Mouse (Mus musculus) spleen, adult 2 months (tissue): ENCODE results near the gene Pigw. TPM values are rescaled to one million over a fixed set of nuclear protein-coding genes. Genes with fewer than 3 reads are reported as not detected.
A peak's percentile ranks its signal among the peaks of the same experiment; 100 is the strongest.
"Not testable (repeated sequence)": the region's sequence is repeated elsewhere in the genome, so short reads cannot be mapped to it uniquely, and the experiment has no call there.

Experiments
- DNase-seq, 2 experiments: peaks; one replicate each; pipeline versions ENCODE4 v3.0.0 to v3.0.0-alpha.2; 2012 to 2021; ENCODE audit warnings: low spot score in 2 of 2, low read depth in 1 of 2
- H3K27ac ChIP-seq: fragments of 200-500 bp; 2 replicates; pipeline ENCODE4 v1.5.1; 2012; ENCODE audit warnings: low read length, inconsistent platforms; ENCODE audit not compliant: insufficient read depth
- H3K27me3 ChIP-seq: fragments of 200-500 bp; 2 replicates; pipeline ENCODE4 v1.6.1; 2012; ENCODE audit warnings: mild to moderate bottlenecking, moderate library complexity, low read length, inconsistent platforms; ENCODE audit not compliant: control insufficient read depth, insufficient read depth
- H3K36me3 ChIP-seq: fragments of 200-500 bp; 2 replicates; pipeline ENCODE4 v1.6.1; 2012; ENCODE audit warnings: mild to moderate bottlenecking, low read length, inconsistent platforms; ENCODE audit not compliant: control insufficient read depth, insufficient read depth
- H3K4me1 ChIP-seq: fragments of 200-500 bp; 2 replicates; pipeline ENCODE4 v1.6.1; 2011; ENCODE audit warnings: inconsistent platforms; ENCODE audit not compliant: control insufficient read depth, insufficient read depth, insufficient read length
- H3K4me3 ChIP-seq: fragments of 200-500 bp; 2 replicates; pipeline ENCODE4 v1.5.1; 2011; ENCODE audit warnings: mild to moderate bottlenecking, inconsistent platforms; ENCODE audit not compliant: insufficient read depth, insufficient read length; ENCODE audit errors: extremely low read depth
- CTCF ChIP-seq: fragments of 200-500 bp; IDR thresholded peaks from 2 replicates; pipeline ENCODE4 v1.5.1; 2011; ENCODE audit warnings: mild to moderate bottlenecking, inconsistent platforms; ENCODE audit not compliant: insufficient read depth, insufficient read length, insufficient replicate concordance; ENCODE audit errors: extremely low read depth
- POLR2A ChIP-seq: fragments of 200-500 bp; IDR thresholded peaks from 2 replicates; pipeline ENCODE4 v1.6.1; 2011; ENCODE audit warnings: low read depth, low read length, inconsistent platforms
- WGBS: fragments of 180-500 bp; shearing (Covaris S2); methylation state at CpG from one replicate; pipeline ENCODE4 v1.1.7; 2018; 5-methylcytosine and 5-hydroxymethylcytosine counted together
- polyA plus RNA-seq: library from polyadenylated mRNA; depleted of rRNA; stranded (reverse); fragments of >200 nt; gene quantifications from 2 replicates; pipeline ENCODE4 v1.2.3, GENCODE M21; 2012

Pigw gene
- polyA plus RNA-seq, 1 experiment = 2.2 TPM

GRCm38 (mm10) chr11:84880971-84881370 lies 886 bp upstream of the Pigw start:
- Histone ChIP-seq H3K4me1 (peaks cover 5% of the 10 kb centered on the region; the same call in 1 of the 2 replicates), H3K27me3 (no peaks in the 10 kb centered on the region), H3K36me3 (peaks cover 2% of the 10 kb centered on the region), H3K4me3 (peak overlapping the region; percentile 83; the same call in 1 of the 2 replicates), H3K27ac (no peak overlapping the region)
- DNase-seq = no peak
- 66% methylated on average over 9 of the region's 9 CpGs for WGBS
- TF ChIP-seq POLR2A (no peak), CTCF (no peak)

GRCm38 (mm10) chr11:84880465-84880961 lies 428 bp upstream of the Pigw start:
- under 1% methylated on average over 24 of the region's 24 CpGs for WGBS
- Histone ChIP-seq H3K4me3 (peak overlapping the region; percentile 83), H3K27me3 (no peaks in the 10 kb centered on the region), H3K4me1 (peaks cover 5% of the 10 kb centered on the region; the same call in 1 of the 2 replicates), H3K27ac (no peak overlapping the region), H3K36me3 (peaks cover 2% of the 10 kb centered on the region)
- TF ChIP-seq CTCF = peak; percentile 21; the same call in 1 of the 2 replicates
- TF ChIP-seq POLR2A = no peak
- peak; percentile 4 to 23 for DNase-seq

- DNase-seq = peak in 1 of 2 experiments; percentile 8
- 9% methylated on average over 7 of the region's 7 CpGs for WGBS
- Histone ChIP-seq H3K4me1 (peaks cover 5% of the 10 kb centered on the region; the same call in 1 of the 2 replicates), H3K4me3 (peak overlapping the region; percentile 83), H3K27ac (peak overlapping the region; percentile 74), H3K27me3 (no peaks in the 10 kb centered on the region), H3K36me3 (peaks cover 2% of the 10 kb centered on the region)
- TF ChIP-seq CTCF (no peak), POLR2A (no peak)
These were observed 896 bp downstream of the Pigw start for GRCm38 (mm10) chr11:84879007-84879771.

- DNase-seq, H3K27me3 ChIP-seq, H3K4me3 ChIP-seq, H3K36me3 ChIP-seq, H3K4me1 ChIP-seq, H3K27ac ChIP-seq: not testable (repeated sequence)
- WGBS = 44% methylated on average over 1 of the region's 1 CpGs
These were observed 4.1 kb downstream of the Pigw start for GRCm38 (mm10) chr11:84876020-84876419.

- 0 out of 2 replicates have a peak, but pooled peaks cover 1% of the 10 kb centered on the region for H3K4me1 ChIP-seq
- no peak for DNase-seq
- H3K27ac ChIP-seq = no peak overlapping the region
- no peak for TF ChIP-seq CTCF
- TF ChIP-seq POLR2A = no peak
- H3K4me3 ChIP-seq = no peak overlapping the region
- H3K36me3 ChIP-seq = peaks cover 2% of the 10 kb centered on the region
- 74% methylated on average over 1 of the region's 1 CpGs for WGBS
- no peaks in the 10 kb centered on the region for H3K27me3 ChIP-seq
These were observed 6.8 kb downstream of the Pigw start for GRCm38 (mm10) chr11:84873042-84873833.

GRCm38 (mm10) chr11:84871548-84872069 lies 8.5 kb downstream of the Pigw start:
- Histone ChIP-seq H3K27me3 (no peaks in the 10 kb centered on the region), H3K27ac (peak overlapping the region; percentile 98), H3K36me3 (peaks cover 1% of the 10 kb centered on the region; the same call in 1 of the 2 replicates), H3K4me3 (peak overlapping the region; percentile 83), H3K4me1 (peaks cover 3% of the 10 kb centered on the region; the same call in 1 of the 2 replicates)
- TF ChIP-seq CTCF = no peak
- no peak for TF ChIP-seq POLR2A
- WGBS = 59% methylated on average over 4 of the region's 4 CpGs
- DNase-seq = no peak
